Mouse (Mus musculus) urinary bladder, postnatal 36 days (tissue): Measurements from ENCODE around the gene Ccl4.

Experiments
- DNase-seq, 2 experiments: peaks; one replicate each; pipeline ENCODE4 v3.0.0; 2022; ENCODE audit warnings: low spot score in 2 of 2, mixed read lengths in 1 of 2

The Ccl4 gene

DNA sequence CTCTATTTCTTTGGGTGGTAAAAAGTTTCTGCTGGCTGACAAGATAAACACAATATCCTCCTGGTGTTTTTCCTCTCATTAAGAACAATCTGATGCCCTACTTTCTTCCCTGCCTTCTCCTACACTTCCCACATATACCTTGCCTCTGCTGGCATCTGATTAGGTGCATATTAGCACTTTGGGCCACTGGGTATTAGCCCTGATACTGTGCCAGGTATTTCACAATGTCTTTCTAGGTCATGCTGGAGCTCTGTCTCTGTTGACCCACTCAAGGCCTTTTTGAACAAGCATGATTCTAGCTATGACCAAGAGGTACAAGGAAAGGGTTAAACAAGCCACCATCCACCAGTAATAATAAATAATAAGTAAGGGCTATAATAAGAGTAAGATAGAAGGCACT is 9.4 kb downstream of the Ccl4 start:
- no peak for DNase-seq

DNA sequence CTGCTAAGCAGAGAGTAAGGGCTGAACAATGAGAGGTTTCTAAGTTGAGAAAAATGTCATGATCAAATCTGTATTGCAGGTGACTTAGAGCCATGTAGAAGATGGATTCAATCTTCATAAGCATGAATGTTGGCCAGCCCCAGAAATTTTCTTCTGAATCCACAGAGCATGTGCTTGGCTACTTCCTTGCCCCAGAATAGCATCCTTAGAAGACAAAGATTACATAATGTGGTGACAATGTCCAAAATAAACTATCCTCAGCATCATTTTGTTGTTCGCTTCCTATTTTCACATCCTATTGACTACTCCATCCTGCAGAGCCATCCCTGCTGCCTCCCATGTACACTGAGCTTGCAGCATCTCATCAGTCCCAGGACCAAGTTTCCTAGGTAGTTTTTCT is 13.3 kb downstream of the Ccl4 start:
- no peak for DNase-seq

DNA sequence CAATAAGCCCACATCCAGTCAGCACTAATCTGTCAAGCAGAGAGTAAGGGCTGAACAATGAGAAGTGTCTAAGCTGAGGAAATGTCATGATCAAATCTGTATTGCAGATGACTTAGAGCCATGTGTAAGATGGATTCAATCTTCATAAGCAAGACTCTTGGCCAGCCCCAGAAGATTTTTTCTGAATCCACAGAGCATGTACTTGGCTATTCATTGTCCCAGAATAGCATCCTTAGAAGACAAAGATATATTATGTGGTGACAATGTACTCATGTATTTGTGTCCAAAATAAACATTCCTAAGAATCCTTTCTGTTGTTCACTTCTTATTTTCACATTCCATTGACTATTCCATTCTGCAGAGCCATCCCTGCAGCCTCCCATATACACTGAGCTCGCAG is 27.5 kb downstream of the Ccl4 start:
- no peak for DNase-seq

DNA sequence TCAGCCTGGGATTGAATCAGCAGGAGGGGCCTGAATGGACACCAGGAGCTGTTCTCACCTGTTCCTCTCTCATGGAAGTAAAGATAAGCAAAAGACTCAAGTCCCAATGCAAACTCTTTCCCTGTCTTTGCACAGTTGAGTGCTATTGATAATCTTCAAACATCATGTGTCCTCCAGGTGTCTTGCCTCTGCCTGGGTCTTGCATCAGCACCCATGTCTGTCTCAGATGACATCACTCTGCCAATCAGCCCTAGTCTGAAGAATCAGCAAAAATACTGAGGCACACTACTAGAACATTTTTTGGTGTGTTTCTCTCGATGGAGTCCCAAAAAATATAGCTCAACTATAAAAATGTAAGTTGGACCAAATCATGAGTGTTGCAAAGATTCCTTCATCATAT is 29.6 kb downstream of the Ccl4 start:
- no peak for DNase-seq

- DNase-seq = no peak
These were observed 41.3 kb downstream of the Ccl4 start, which contains the start of gene Wfdc17 for GRCm38 (mm10) chr11:83703705-83704104. Wfdc17 (plus strand) TSS chr11:83703991.

DNA sequence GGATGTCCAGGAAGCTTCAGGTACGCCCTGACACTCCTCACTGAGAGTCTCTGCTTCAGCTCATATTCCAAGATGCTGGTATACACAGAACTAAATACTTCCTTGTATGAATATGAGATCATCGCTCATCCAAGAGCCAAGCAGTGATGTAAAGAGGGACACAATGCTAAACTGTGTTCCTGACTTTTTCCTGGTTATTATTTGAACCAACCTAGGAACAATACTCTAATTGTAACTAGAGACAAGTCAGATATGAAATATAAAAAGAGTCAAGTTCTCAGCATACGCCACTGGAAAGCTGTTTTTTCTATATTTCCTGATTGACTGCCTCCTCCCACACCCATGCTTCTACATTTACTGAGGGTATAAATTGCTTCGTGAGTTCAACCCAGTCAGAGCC is 46.3 kb downstream of the Ccl4 start, which contains the start of gene Wfdc18:
Gene Wfdc18, plus strand, starts transcription at position 301 of the 400 bp plus-strand sequence.
- no peak for DNase-seq

DNA sequence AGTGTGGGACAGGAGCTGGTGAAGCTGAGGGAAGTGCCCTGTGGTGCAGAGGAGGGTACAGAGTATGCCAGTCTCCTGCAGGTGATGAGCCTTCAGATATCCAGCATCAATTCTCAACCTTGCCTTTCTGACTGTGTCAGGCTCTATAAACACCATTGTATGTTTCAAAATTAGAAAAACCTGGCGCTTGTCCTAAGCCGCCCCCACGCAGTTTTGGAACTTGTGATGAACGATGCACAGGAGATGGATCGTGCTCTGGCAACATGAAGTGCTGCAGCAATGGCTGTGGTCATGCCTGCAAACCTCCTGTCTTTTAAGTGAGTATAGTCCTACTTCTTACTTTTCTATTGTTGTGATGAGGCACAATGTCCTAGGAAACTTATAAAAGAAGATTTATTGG is 47.3 kb downstream of the Ccl4 start:
- no peak for DNase-seq

DNA sequence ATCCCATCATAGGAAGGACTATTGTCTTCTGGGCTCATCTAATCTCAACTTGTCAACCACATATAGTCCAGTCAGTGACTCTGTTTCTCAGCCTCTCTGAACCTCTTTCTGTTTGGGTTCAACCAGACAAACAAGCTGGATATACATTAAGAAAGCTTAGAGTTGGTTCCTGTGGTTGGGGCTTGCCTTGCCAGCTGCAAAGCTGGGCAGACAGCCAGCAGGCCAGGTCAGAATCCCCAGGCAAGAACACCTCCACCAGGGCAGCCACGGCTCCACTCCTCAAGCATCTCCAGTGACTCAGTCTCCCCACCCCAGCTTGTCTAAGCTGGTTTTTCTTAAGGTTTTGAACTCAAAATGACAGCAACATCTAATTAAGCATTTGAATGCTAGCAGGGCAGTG is 50.3 kb downstream of the Ccl4 start:
- DNase-seq = no peak

DNA sequence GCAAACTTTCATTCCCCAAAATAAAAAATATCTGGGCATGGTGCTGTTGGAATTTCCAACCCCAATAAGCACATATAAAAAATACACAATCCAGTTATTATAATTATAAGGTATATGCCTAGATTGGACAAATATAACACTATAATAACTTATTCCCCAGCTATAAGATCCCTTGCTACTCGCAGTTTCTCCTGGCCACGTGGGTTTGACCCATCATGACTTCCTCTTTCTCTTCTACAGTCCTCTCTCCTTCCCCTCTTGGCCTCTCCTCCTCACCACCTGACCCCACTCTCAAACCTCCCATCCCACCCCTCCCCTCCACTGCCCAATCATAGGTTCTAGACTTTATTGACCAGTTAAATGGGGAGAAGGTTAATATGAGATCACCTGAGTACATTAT is 51.5 kb downstream of the Ccl4 start:
- DNase-seq = no peak
